In the genomic region with DNA sequence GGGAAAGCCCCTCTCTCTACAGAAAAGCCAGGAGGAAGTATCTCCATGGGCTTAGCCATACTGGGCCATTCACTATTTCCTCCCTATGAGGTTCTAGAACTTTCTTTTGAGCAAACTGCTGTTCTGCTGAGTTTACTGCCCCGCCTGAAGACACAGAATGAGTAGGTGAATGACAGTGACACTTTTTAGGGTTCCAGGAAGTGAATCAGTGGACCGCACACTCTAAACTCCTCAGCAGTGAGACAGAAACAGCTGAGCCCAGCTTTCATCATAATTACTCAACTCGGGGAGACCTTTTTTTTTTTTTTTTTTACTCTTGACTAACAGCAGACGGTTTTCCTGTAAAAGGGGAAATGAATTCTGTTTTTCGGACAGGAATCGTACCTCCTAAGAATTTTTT, we compare ENCODE assay signal across 13 mouse cellular contexts. TPM values are rescaled to one million over a fixed set of nuclear protein-coding genes. Genes with fewer than 3 reads are reported as not detected.
A peak's percentile ranks its signal among the peaks of the same experiment; 100 is the strongest.
DNase-seq lines count a peak whose midpoint lies in the region; ATAC-seq and TF ChIP-seq lines count a peak whose summit lies in the region.
"Had no signal": no experiment of that assay in that cellular context is flagged by ENCODE, and none has a peak within 500 bp of the region (broad histone marks: within the 10 kb centered on the region; RNA-seq: fewer than 3 reads in every experiment).

No protein-coding gene starts in this region.

- H3K4me3 ChIP-seq in limb, embryonic 12.5 days (replicated peaks) = no peak overlapping the region
- H3K4me3 ChIP-seq in limb, embryonic 10.5 days = no peak overlapping the region
- no peak overlapping the region for H3K4me3 ChIP-seq in CH12.LX (replicated peaks in 1 of 3; ENCODE audit: low read depth in 2 of 3, low read length in 2 of 3, poor library complexity in 1 of 3)
- no peak overlapping the region for H3K4me3 ChIP-seq in embryonic fibroblast, embryonic 13.5 days (ENCODE audit: insufficient read depth, low read length)
- no peak overlapping the region for H3K4me3 ChIP-seq in midbrain, embryonic 11.5 days (ENCODE audit: low read depth, low read length)
- H3K4me3 ChIP-seq: embryonic facial prominence, embryonic 12.5 days; left cerebral cortex, adult 2 months had no signal

- H3K27ac ChIP-seq in limb, embryonic 12.5 days = 0 out of 2 replicates have a peak overlapping the region, but pooled peaks have one; percentile 42
- no peak overlapping the region for H3K27ac ChIP-seq in limb, embryonic 10.5 days
- H3K27ac ChIP-seq in CH12.LX (ENCODE audit: insufficient read depth, low read depth) = no peak overlapping the region; the same call in 1 of the 2 replicates
- H3K27ac ChIP-seq in embryonic fibroblast, embryonic 13.5 days (ENCODE audit: insufficient read depth, low read length) = peak overlapping the region; percentile 93
- H3K27ac ChIP-seq in midbrain, embryonic 11.5 days (ENCODE audit: low read depth, low read length) = no peak overlapping the region
- H3K27ac ChIP-seq: left cerebral cortex, adult 2 months had no signal

- TF ChIP-seq CTCF in CH12.LX (conservative IDR thresholded peaks at IDR 0.05 in 1 of 2, IDR thresholded peaks at IDR 0.05 in 1 of 2; ENCODE audit: low read depth in 2 of 2, low read length in 2 of 2) = no peak
- TF ChIP-seq CTCF in embryonic fibroblast, embryonic 13.5 days (IDR thresholded peaks at IDR 0.05; ENCODE audit: borderline replicate concordance, insufficient read depth, low read length) = no peak

- no peak for TF ChIP-seq POLR2A in CH12.LX (IDR thresholded peaks at IDR 0.05; ENCODE audit: low read depth, low read length)
- TF ChIP-seq POLR2A in embryonic fibroblast, embryonic 13.5 days (IDR thresholded peaks at IDR 0.05; ENCODE audit: low read depth, low read length) = no peak

- peaks cover 5% of the 10 kb centered on the region for H3K36me3 ChIP-seq in limb, embryonic 12.5 days
- peaks cover 14% of the 10 kb centered on the region; the same call in 1 of the 2 replicates for H3K36me3 ChIP-seq in limb, embryonic 10.5 days
- H3K36me3 ChIP-seq in CH12.LX (replicated peaks in 1 of 2; ENCODE audit: control insufficient read depth in 1 of 2, insufficient read depth in 1 of 2, low read length in 1 of 2) = no peaks in the 10 kb centered on the region
- H3K36me3 ChIP-seq in midbrain, embryonic 11.5 days (ENCODE audit: control insufficient read depth, insufficient read depth, low read length) = peaks cover under 1% of the 10 kb centered on the region; the same call in 1 of the 2 replicates
- H3K36me3 ChIP-seq: embryonic facial prominence, embryonic 12.5 days had no signal

- no peak for DNase-seq in limb, embryonic 10.5 days (ENCODE audit: low spot score)
- DNase-seq in CH12.LX (ENCODE audit: extremely low read depth) = peak; percentile 30
- DNase-seq in monocyte, adult 2 months (ENCODE audit: low read depth in 1 of 2, low spot score in 2 of 2) = peak; percentile 22 to 58
- DNase-seq in layer of hippocampus, postnatal 25 days (ENCODE audit: extremely low spot score in 1 of 2, low spot score in 1 of 2) = no peak
- no peak for DNase-seq in layer of hippocampus, adult 9-10 months (ENCODE audit: low spot score)
- no peak for DNase-seq in midbrain, embryonic 11.5 days (ENCODE audit: low spot score, missing footprints)
- DNase-seq: cerebellum, adult 11-12 months; kidney, adult 9 months had no signal

- 0 out of 2 replicates have a peak, but pooled peaks cover 8% of the 10 kb centered on the region for H3K9me3 ChIP-seq in limb, embryonic 12.5 days
- H3K9me3 ChIP-seq in limb, embryonic 10.5 days (replicated peaks) = no peaks in the 10 kb centered on the region
- H3K9me3 ChIP-seq in CH12.LX (replicated peaks; ENCODE audit: low read length) = peaks cover 10% of the 10 kb centered on the region
- no peaks in the 10 kb centered on the region for H3K9me3 ChIP-seq in midbrain, embryonic 11.5 days (ENCODE audit: control insufficient read depth, low read length)
- H3K9me3 ChIP-seq: embryonic facial prominence, embryonic 12.5 days had no signal

- dilution Hi-C loops in CH12.LX (cut with MboI; ENCODE audit: extremely low pct_ligation_motif_present, extremely low pct_unique_long_range_greater_than_20kb, low sequenced_read_pairs) = no loop called here

- H3K4me1 ChIP-seq in limb, embryonic 12.5 days (replicated peaks) = peaks cover 21% of the 10 kb centered on the region
- peaks cover 15% of the 10 kb centered on the region for H3K4me1 ChIP-seq in limb, embryonic 10.5 days
- H3K4me1 ChIP-seq in CH12.LX (ENCODE audit: control insufficient read depth in 1 of 2, insufficient read depth in 2 of 2) = peaks cover 0 to 10% of the 10 kb centered on the region in 2 experiments; a peak in 2 of 4 replicates
- peaks cover 14% of the 10 kb centered on the region for H3K4me1 ChIP-seq in embryonic fibroblast, embryonic 13.5 days (ENCODE audit: control insufficient read depth, insufficient read depth, low read length)
- peaks cover 8% of the 10 kb centered on the region for H3K4me1 ChIP-seq in midbrain, embryonic 11.5 days (ENCODE audit: control insufficient read depth, insufficient read depth, low read length)

- in situ Hi-C loops in CH12.LX (cut with MboI; ENCODE audit: low pct_ligation_motif_present, low pct_unique_long_range_greater_than_20kb, low sequenced_read_pairs) = no loop called here

- H3K79me2 ChIP-seq in CH12.LX (replicated peaks; ENCODE audit: control insufficient read depth, extremely low read depth, insufficient read depth, poor library complexity, severe bottlenecking) = no peaks in the 10 kb centered on the region

- no peak overlapping the region for H3K4me2 ChIP-seq in limb, embryonic 12.5 days
- no peak overlapping the region for H3K4me2 ChIP-seq in CH12.LX (ENCODE audit: insufficient read depth, low read depth, poor library complexity, severe bottlenecking)
- no peak overlapping the region for H3K4me2 ChIP-seq in midbrain, embryonic 11.5 days
- H3K4me2 ChIP-seq: embryonic facial prominence, embryonic 12.5 days had no signal

- no peak for ATAC-seq in limb, embryonic 12.5 days (ENCODE audit: insufficient number of reproducible peaks, insufficient read depth, low FRiP score, low TSS enrichment, low read depth)
- ATAC-seq in midbrain, embryonic 11.5 days (ENCODE audit: low FRiP score) = no peak

- 57% methylated on average over 6 of the region's 6 CpGs for WGBS in limb, embryonic 12.5 days
- 76% methylated on average over 6 of the region's 6 CpGs for WGBS in limb, embryonic 10.5 days
- WGBS in midbrain, embryonic 11.5 days = 85% methylated on average over 6 of the region's 6 CpGs

- H3K27me3 ChIP-seq in limb, embryonic 12.5 days = no peaks in the 10 kb centered on the region
- no peaks in the 10 kb centered on the region for H3K27me3 ChIP-seq in limb, embryonic 10.5 days (ENCODE audit: low read depth, poor library complexity, severe bottlenecking)
- peaks cover 3% of the 10 kb centered on the region for H3K27me3 ChIP-seq in CH12.LX (replicated peaks)
- no peaks in the 10 kb centered on the region for H3K27me3 ChIP-seq in midbrain, embryonic 11.5 days (ENCODE audit: control insufficient read depth, insufficient read depth, low read length)
- H3K27me3 ChIP-seq: embryonic facial prominence, embryonic 12.5 days had no signal

- no peak overlapping the region; the same call in 1 of the 2 replicates for H3K9ac ChIP-seq in limb, embryonic 12.5 days (replicated peaks)
- H3K9ac ChIP-seq in CH12.LX (ENCODE audit: insufficient read depth, low read depth) = no peak overlapping the region
- no peak overlapping the region for H3K9ac ChIP-seq in midbrain, embryonic 11.5 days (ENCODE audit: low read length)
- H3K9ac ChIP-seq: embryonic facial prominence, embryonic 12.5 days had no signal

- no peak for TF ChIP-seq RAD21 in CH12.LX (IDR thresholded peaks at IDR 0.05; ENCODE audit: low read depth, low read length)

- TF ChIP-seq EP300 in CH12.LX (IDR thresholded peaks at IDR 0.05; ENCODE audit: low read length) = no peak

TF ChIP-seq in CH12.LX, 34 proteins besides CTCF, POLR2A, EP300 and RAD21:
- TF ChIP-seq UBTF (IDR thresholded peaks at IDR 0.05; ENCODE audit: low read depth, low read length) = no peak
- peak; percentile 42; the same call in 1 of the 2 replicates for TF ChIP-seq ETS1 (conservative IDR thresholded peaks at IDR 0.05; ENCODE audit: low read depth, low read length)
- TF ChIP-seq MEF2A (IDR thresholded peaks at IDR 0.05; ENCODE audit: borderline replicate concordance, low read depth, low read length) = no peak
- no peak for TF ChIP-seq MAFK (IDR thresholded peaks at IDR 0.05; ENCODE audit: insufficient replicate concordance, low read length)

RNA-seq across cellular contexts. Expression of a gene that starts 10.9 kb away (rescaled TPM):
- 41.5 and 43.7 TPM in 2 replicates for polyA plus RNA-seq in limb, embryonic 12.5 days (2016; fragmentation: Nextera tagmentation; extraction: Ambion mirVana)
- polyA plus RNA-seq in limb, embryonic 10.5 days (2016; fragmentation: Nextera tagmentation; extraction: Ambion mirVana) = 20.0 and 25.8 TPM in 2 replicates
- total RNA-seq in CH12.LX (2012; rRNA removed) (not detected in 2 replicates), CH12.LX (2014; rRNA removed) (not detected in 2 replicates)
- not detected in 2 replicates for polyA plus RNA-seq in CH12.LX (2012; ENCODE audit: insufficient read length, low read depth)
- 163 and 184 TPM in 2 replicates for polyA plus RNA-seq in embryonic fibroblast, embryonic 13.5 days (2011; ENCODE audit: insufficient read length, low read depth, missing spikeins)
- 10 to 100 TPM; 16.4 to 19.5 TPM for total RNA-seq in layer of hippocampus, postnatal 25 days (2021)
- polyA plus RNA-seq in midbrain, embryonic 11.5 days (2014; fragmentation: Nextera tagmentation; extraction: Ambion mirVana) = 119 and 125 TPM in 2 replicates
- total RNA-seq: MEL had no signal

Comparison
In these comparisons a context has a peak if more than half of its experiments do, and no peak if none do; other contexts are left out.
1. H3K27ac ChIP-seq: peak in limb, embryonic 12.5 days (single experiment) and embryonic fibroblast, embryonic 13.5 days (single experiment); none in limb, embryonic 10.5 days (single experiment), CH12.LX (single experiment) and midbrain, embryonic 11.5 days (single experiment).
2. DNase-seq: peak in CH12.LX (single experiment) and monocyte, adult 2 months (2 of 2); none in limb, embryonic 10.5 days (single experiment), layer of hippocampus, postnatal 25 days (0 of 2), layer of hippocampus, adult 9-10 months (single experiment) and midbrain, embryonic 11.5 days (single experiment).
3. RNA of a gene that starts 10.9 kb away (polyA plus RNA-seq): 163 to 184 TPM in embryonic fibroblast, embryonic 13.5 days, 119 to 125 TPM in midbrain, embryonic 11.5 days, 41.5 to 43.7 TPM in limb, embryonic 12.5 days and 20.0 to 25.8 TPM in limb, embryonic 10.5 days; not detected in CH12.LX; every median in the first group is over 10 times any median in the second.